Mouse (Mus musculus) c-Kit-negative CD71-positive TER-119-positive erythroid progenitor cells, embryonic 14.5 days (primary cell): ENCODE results near the gene Lrp10.

Experiments
- DNase-seq: peaks from one replicate; pipeline ENCODE4 v3.0.0-alpha.2; 2013; ENCODE audit warnings: low read depth, low spot score

Gene Lrp10

DNA sequence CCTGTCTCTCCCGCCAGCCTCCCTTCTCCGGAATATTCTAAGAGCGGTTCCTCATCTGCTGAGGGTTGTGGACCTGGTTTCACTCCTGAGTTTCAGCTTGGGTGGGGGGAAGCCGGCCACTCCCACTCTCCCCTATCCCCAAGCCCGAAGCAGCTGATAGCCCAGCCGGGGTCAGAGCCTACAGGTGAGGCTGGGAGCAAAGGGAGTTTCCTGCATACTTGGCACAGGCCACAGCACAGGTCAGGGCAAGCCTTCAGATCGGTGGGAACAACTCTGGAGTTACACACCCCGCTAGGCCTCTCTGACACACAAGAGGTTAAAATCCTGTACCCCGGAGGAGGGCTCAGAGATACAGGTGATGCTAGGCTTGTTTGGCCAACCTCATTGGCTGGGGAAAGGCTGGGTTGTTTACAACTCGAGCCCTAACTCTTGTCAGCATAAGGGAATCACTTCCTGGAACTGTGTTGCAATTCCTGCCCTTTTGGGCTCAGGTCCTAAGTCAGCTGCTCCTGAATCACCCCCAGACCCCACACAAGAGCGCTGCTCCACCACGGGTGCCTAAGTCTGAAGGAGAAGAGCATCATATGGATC, 29.9 kb upstream of the Lrp10 start:
- no peak for DNase-seq

DNA sequence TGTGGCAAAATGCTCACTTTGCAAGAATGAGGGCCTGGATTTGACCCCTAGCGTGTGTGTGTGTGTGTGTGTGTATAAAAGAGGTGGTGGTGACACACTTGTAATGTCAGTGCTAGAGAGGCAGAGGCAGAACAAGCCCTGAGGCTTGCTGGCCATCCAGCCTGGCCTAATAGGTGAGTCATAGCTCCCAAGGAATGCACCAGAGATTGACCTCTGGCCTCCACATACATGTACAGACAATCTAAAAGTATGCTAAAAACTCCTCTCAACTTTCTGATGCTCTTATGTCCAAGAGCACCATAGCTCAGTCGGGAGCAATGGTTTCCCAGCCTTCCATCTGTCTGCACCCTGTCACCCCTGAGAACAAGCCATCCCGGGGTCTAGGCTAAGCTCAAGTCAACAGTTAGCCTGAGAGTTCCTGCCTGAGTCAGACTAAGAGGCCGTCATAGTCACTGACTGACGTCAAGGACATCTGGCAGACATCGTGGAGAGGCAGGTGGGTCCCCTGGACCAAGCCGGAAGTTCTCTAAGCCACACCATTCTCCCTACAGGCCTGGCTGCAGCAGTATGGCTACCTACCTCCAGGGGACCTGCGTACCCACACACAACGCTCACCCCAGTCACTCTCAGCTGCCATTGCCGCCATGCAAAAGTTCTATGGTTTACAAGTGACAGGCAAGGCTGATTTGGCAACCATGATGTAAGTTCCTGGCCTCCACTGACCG, 28.6 kb upstream of the Lrp10 start:
- no peak for DNase-seq

DNA sequence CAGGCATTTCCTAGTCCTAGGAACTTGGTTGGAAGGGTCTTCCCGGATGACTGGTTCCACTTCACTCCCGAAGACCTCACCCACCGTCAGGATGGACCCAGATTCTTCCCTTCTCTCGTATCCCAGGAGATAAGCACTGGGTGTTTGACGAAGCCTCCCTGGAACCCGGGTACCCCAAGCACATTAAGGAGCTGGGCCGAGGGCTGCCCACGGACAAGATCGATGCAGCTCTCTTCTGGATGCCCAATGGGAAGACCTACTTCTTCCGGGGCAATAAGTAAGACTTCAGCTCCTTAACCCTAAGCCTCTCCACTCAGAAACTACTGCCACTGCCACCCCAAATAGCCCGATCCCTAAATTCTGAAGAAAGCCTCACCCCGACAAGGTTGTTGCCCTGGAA, 24.8 kb upstream of the Lrp10 start:
- DNase-seq = no peak

DNA sequence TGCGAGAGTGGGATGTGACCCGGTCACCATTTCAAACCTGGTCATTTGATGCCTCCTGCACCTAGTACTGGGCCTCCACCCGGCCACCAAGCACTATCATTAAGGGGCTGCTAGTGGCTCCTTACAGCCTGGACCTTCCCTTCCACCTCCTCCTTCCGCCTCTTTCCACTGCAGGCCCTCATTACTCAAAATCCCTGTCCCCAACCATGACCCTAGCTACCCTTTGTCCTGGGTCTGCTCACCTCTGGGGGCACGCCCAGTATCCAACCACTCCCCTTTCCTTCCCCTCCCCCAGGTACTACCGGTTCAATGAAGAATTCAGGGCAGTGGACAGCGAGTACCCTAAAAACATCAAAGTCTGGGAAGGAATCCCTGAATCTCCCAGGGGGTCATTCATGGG, 24.3 kb upstream of the Lrp10 start:
- DNase-seq = no peak

DNA sequence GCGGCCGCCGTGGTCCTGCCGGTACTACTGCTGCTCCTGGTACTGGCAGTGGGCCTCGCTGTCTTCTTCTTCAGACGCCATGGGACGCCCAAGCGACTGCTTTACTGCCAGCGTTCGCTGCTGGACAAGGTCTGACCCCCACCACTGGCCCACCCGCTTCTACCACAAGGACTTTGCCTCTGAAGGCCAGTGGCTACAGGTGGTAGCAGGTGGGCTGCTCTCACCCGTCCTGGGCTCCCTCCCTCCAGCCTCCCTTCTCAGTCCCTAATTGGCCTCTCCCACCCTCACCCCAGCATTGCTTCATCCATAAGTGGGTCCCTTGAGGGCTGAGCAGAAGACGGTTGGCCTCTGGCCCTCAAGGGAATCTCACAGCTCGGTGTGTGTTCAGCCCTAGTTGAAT, 23.4 kb upstream of the Lrp10 start:
- no peak for DNase-seq

DNA sequence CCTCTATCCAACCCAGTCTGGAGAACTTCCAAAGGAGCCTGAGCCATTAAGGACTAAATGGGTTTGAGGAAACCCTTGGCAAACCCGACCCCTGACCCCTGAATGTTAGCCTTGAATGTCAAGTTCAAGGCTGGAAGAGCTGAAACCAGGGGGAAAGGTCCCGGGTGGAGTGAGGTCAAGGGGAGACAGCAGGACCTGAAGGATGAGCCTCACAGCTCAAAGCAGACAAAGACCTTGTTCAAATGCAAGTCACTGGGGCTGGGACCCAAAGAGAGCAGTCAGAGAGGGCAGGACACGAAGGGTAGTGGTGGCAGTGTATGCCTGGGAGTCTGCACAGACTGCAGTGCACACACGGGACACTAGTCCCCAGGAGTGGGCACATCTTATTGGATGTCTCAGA, 22.6 kb upstream of the Lrp10 start:
- no peak for DNase-seq

DNA sequence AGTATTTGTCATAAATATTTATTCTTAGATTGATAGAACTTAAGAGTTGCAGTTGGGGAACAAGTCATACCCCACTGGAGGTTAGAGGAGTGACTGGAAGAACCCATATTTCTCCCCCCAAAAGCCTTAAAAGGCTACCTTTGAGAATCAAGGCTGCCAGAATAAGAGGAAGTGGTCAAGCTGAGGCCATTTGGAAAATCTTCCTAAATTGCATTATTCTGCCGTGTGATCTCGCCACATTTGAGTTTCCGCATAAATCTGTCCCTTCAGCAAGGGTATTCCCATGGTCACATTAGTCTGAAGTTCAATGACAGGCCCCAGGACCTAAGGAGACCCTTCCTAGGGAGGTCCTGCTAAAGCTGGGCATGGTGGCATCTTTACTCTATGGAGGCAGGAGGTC, 21.4 kb upstream of the Lrp10 start:
- DNase-seq = no peak

DNA sequence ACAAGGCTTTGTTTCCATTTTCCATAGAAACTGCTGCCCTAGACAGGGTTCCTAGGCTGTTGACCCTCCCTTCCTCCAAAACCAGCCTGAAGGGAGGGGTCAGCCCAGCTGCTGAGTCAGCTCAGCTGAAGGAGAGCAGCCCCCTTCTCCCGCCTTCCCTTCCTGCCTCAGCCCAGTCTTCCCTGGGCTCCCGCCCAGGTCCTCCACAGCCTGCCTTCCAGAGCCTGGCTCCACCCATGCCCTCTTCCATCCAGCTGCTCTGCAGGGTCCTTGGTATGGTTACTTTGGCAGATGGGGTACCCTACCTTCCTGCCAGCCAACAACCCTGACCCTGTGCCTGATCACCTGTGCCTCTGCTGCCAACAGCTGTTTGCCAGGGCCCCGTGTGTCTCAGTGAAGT, 20.7 kb upstream of the Lrp10 start:
- DNase-seq = no peak

DNA sequence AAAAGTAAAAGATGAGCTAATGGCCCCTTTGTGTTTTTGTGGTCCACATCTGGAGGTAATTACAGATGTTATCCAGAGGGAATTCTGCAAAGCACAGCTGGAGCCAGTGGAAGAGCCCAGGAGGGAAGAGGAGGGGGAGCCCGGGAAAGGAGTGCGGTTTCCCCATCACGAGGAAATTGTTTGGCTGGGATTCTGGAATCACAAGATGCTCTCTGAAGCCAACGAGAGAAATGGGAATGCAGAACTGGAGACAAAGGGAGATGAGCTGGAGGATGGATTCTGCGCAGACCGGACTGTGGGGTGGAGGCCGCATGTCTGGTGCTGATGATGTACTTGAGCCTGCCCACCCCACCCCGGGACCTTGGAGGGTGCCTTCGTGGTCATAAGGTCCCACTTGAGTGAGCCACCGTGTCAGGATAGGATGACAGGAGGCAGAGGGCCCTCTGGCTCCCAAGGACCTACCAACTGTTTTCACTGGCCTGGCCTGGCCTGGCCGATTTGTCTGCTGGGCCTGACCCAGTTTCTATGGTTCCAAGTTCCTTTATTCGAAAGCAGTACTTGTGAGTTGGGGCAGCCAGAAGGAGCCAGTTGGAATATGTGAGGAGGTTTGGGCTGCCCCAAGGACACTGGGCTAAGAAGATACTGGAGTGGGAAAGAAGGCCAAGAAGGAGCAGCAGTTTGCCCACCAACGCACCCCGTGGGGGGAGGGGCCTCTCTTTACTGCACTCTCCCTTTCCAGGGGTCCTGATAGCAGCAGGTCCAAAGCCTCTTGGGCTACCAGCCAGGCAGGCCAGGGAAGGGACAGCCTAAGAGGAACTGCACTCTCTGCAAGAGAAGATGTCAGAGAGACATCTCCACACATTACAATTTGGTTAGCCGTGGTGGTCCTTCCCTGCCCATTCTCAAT, 20.0 kb upstream of the Lrp10 start:
- no peak for DNase-seq

DNA sequence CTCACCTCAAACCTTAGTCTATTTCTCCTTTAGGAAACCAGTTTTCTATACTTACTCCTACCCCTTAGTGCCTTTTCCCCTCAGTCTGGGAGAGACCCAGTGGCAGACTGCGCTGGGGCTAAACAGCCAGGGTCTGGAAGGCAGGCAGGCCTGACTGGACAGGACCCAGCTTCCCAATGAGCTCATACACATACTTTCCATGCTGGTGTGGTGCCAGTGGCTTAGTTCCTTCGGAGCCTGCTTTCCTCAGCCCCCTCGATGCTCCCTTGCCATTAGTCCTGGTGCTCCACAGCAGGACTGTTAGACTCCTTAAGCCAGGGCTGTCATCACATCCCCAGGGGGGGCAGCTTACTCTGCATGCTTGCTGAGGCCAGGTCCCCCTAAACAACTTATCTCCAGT, 18.5 kb upstream of the Lrp10 start:
- DNase-seq = no peak

DNA sequence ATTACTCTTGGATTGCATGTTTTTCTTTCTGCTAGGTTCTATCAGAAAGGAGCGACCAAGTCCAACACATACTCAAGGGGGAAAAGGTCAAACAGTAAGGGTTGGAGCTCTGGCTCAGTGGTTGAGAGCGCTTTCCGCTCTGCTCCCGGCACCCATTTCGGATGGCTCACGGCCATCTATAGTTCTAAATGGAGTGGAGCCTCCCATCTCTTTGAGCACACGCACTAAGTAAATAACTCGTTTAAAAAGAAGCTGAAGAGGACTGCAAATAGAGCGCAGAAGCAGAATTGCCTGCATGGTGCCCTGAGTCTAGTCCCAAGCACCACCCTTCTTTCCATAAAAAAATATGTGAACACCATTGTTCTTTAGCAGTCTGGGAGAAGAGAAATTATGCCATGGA, 10.4 kb upstream of the Lrp10 start:
- DNase-seq = no peak

DNA sequence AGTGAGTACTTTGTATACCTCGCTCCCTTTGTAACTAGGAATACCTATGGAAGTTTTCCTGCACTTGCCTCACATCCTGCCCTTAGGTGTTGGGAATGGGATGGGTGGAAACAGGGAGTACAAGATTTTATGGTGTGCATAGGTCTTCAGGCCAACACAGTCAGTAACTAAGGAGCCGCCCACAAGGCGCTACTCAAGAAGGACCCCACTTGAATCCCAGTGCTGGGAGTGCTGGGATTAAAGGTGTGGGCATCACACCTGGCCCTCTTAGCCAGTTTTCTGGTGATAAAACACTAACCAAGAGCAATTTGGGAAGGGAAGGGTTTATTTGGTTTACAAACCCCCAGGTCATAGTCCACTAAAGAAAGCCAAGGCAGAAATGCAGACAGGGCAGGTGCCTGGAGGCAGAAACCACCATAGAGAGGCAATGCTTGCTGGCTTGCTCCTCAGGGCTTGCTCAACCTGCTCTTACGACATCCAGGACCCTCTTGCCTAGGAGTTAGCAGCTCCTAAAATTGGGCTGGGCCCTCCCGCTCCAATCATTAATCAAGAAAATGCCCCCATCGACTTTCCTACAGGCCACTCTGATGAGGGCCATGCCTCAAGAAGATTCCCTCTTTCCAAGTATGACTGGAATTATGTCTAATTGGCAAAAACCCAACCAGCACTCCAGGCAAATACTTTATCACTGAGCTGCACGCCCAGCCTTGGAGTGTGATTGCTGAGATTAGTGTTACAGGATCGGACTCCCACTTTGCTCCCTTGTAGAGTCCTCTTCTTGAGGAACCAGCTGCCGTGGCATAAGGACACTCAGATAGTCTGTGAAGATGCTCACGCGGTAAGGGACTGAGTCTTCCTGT, 9.0 kb upstream of the Lrp10 start:
- DNase-seq = no peak

DNA sequence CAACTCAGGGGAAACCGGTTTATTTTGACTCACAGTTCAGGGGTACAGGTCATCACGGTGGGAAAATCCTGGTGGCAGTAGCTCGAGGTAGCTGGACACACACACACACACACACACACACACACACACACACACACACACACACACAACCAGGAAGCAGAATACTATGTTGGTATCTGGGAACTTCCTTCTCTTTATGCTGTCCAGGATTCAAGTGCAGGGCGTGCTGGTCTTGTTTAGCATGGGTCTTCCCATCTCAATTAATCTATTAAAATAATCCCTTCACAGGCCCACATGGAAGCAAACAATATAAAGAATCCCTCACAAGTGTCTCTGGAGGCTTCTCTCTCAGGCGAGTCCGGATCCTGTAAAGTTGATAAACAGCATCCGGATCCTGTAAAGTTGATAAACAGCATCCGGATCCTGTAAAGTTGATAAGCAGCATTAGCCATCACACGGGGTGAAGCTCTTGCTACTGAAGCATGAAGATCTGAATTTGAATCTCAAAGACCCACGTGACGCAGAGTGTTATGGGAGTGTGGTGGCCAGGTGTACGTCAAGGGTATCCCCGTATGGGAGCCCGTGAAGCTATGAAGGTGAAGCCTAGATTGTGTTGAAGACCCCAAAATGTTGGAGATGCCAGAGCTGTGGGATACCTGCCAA, 5.9 kb upstream of the Lrp10 start:
- DNase-seq = no peak

DNA sequence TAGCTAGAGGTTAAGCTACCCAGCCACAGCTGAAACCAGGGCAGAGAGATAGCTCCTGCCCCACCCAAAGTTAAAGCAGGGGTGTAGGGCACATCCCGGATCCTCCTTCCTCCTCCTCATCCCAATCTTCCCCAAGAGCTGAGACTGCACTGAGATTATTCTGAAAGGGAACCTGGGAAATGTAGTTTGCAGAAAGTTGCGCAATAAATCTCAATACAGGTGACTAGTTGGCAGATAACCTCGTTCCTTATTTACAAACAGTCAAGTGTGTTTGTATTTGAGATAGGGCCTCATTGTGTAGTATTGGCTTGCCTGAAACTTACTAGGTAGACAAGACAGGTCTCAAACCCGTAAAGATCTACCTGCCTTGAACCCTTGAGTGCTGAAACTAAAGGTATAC, 1.8 kb upstream of the Lrp10 start:
- no peak for DNase-seq

DNA sequence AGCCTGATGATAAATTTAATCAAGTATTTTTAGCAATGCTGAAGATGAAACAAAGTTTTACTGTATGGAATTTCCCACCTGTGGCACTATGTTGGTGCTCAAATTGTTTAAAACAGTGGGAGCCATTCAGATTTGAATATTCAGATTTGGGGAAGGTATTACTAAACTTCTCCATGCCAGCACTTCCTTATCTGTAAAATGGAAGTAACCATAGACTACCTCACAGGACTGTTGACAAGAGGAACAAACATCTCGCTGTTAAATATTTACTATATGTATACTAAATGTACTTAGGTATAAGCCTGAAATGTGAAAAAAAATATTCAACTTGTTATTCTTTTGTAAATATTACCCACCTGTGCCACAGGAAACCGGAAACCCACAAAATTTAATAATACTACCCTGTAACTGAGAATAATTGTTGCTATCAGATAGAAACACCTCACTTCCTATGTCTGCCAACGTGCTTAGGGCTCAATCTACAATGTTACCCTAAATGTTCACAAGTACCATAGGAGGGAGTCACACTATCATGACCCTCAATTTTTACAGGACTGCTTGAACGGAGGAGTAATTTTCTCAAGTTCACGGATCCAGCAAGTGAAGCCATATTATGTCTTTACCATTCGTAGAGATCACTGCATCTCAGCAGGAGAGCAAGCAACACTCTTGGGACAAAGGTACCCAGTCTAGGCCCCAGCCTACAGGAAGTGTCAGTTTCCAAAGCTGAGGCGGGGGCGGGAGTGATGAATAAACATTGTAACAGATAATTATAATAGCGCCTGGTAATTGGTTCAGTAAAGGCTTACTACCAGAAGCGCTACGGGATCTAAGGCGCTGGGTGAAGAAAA, 604 bp upstream of the Lrp10 start:
- DNase-seq = peak; percentile 11

DNA sequence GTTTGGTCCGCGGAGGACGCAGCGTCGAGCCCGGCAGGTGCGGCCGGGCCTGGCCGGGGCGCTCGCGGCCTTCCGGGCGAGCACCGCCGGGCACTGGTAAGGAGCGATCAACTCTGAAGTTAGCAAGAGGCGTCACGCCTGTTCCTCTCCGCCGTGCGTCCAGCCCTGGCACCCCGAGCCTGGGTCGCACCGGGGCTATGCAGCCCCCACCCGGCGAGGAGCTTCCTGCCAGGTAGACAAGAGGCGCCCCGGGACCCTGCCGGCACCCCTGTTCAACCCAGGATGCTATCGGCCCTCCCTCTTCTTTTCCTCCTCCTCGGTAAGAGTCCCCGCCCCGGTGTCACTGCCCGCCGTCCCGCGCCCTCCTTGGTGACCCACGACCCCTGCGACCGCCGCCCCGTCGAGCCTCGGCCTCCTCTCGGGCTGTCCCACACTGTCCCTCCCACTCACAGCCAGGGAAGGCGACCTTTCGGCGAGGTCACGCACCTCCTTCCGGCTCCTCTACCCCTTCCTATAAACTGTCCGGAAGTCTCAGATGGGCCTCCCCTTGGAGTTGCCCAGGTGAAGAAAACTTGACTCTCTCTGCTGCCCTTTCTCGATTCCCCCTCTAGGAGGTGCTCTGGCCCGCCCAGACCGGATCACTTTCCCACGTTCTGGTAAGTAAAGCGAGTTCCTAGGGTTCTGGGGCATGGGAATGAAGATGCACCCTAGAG, 512 bp downstream of the Lrp10 start:
- DNase-seq = peak; percentile 65

DNA sequence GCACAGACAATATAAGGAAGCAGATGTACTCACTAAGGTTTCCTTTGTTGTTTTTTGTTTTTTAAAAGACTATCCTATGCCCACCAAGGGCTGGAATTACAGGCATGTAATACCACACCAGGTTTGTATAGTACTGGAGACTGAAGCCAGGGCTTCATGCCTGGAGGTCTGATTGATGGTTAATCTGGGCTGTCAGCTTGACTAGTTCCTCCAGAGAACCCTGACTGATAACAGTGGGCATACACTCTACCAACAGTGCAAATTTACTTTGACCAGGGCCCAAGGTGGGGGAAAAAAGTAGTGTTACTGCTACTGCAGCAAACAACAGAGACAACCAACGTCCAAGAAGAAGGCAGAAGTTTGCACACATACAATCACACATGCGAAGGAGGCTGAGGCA, 7.5 kb downstream of the Lrp10 start:
- DNase-seq = no peak

DNA sequence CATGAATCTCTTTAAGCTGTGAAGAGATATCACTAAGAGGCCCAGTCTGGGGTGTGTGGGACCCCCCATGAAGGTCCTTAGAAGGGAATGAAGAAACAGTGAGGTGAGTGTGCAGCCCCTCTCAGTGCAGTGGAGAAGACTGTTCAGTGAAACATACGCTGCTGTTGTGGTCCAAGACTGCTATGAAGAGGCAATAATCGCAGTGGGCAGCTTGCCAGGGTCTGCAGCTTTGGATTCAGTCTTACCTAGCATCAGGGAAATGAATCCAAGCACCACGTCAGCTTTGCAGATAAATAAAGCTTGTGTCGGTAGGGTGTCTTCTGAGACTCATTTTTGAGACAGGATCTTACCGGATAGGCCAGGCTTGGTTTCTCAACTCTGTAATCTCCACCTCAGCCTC, 8.7 kb downstream of the Lrp10 start:
- DNase-seq = no peak

DNA sequence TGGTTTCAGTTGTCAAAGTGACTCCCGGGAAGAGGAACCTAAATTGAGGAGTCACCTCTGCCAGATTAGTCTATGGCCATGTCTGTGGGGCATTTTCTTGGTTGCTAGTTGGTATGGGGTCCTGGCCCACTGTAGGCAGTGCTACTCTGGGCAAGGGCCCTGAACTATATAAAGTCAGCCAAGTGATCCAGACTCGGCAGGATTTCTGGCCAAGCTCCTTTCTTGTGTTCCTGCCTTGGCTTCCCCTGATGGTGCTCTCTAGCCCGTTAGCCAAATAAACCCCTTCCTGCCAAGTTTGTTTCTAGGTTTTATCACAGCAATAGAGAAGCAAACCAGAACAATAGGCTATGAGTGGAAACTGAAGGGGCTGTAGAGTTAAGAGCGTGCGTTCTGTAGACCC, 10.8 kb downstream of the Lrp10 start:
- DNase-seq = no peak
